Mouse (Mus musculus) heart, embryonic 16.5 days (tissue): ENCODE measurements around the gene Hist1h3e. TPM values are rescaled to one million over a fixed set of nuclear protein-coding genes. Genes with fewer than 3 reads are reported as not detected.
"Not testable (repeated sequence)": the region's sequence is repeated elsewhere in the genome, so short reads cannot be mapped to it uniquely, and the experiment has no call there.

ENCODE experiments used
- ATAC-seq: fragments of 200-750 bp; cut with Nextera tagmentation; replicated peaks from 2 replicates; pipeline ENCODE4 v1.8.0; 2017; ENCODE audit warnings: moderate number of reproducible peaks; ENCODE audit not compliant: insufficient read depth, low FRiP score; ENCODE audit errors: extremely low read depth
- H3K27ac ChIP-seq: fragments of 300-500 bp; sonication (generic); 2 replicates; pipeline ENCODE4 v1.5.1; 2014; ENCODE audit warnings: mild to moderate bottlenecking, low read length, control low read depth, moderate library complexity
- H3K27me3 ChIP-seq: fragments of 300-500 bp; sonication (generic); 2 replicates; pipeline ENCODE4 v1.6.1; 2014; ENCODE audit warnings: low read length, mixed read lengths; ENCODE audit not compliant: control insufficient read depth, insufficient read depth
- H3K36me3 ChIP-seq: fragments of 300-500 bp; sonication (generic); 2 replicates; pipeline ENCODE4 v1.6.1; 2014; ENCODE audit not compliant: control insufficient read depth, insufficient read depth
- H3K4me1 ChIP-seq: fragments of 300-500 bp; sonication (generic); 2 replicates; pipeline ENCODE4 v1.6.1; 2014; ENCODE audit warnings: low read length, mixed read lengths; ENCODE audit not compliant: control insufficient read depth, insufficient read depth
- H3K4me2 ChIP-seq: fragments of 300-500 bp; sonication (generic); 2 replicates; pipeline ENCODE4 v1.6.1; 2014; ENCODE audit warnings: low read depth, mild to moderate bottlenecking, control low read depth, low read length
- H3K4me3 ChIP-seq: fragments of 300-500 bp; sonication (generic); 2 replicates; pipeline ENCODE4 v1.5.1; 2014; ENCODE audit warnings: mild to moderate bottlenecking, control low read depth, low read length
- H3K9ac ChIP-seq: fragments of 300-500 bp; sonication (generic); 2 replicates; pipeline ENCODE4 v1.6.1; 2014; ENCODE audit warnings: low read length, control low read depth
- H3K9me3 ChIP-seq: fragments of 300-500 bp; sonication (generic); replicated peaks from 2 replicates; pipeline ENCODE4 v1.6.1; 2016; ENCODE audit warnings: low read length; ENCODE audit not compliant: control insufficient read depth
- WGBS: fragments of 180-500 bp; shearing (Covaris S2); extraction: QIAGEN DNeasy Blood & Tissue Kit; methylation state at CpG from one replicate; pipeline ENCODE4 v1.1.7; 2014; 5-methylcytosine and 5-hydroxymethylcytosine counted together
- polyA plus RNA-seq: library from polyadenylated mRNA; unstranded; fragments of >200 nt; fragmentation: Nextera tagmentation; extraction: Ambion mirVana; gene quantifications from 2 replicates; pipeline ENCODE4 v1.2.1, GENCODE M21; 2015

The Hist1h3e gene
- polyA plus RNA-seq, 1 experiment from 2014 or later: 2.1 TPM

GRCm38 (mm10) chr13:23555839-23556416 is 6.2 kb downstream of the Hist1h3e start:
- H3K9ac ChIP-seq: peak overlapping the region; percentile 85
- peak overlapping the region; percentile 55 for H3K4me3 ChIP-seq
- WGBS: 0% methylated on average over 18 of the region's 18 CpGs
- peaks cover 6% of the 10 kb centered on the region for H3K4me1 ChIP-seq
- peak; percentile 72 for ATAC-seq
- H3K27me3 ChIP-seq: no peaks in the 10 kb centered on the region
- H3K9me3 ChIP-seq: no peaks in the 10 kb centered on the region
- peak overlapping the region; percentile 90 for H3K4me2 ChIP-seq
- H3K27ac ChIP-seq: peak overlapping the region; percentile 93
- no peaks in the 10 kb centered on the region for H3K36me3 ChIP-seq

- ATAC-seq: peak; percentile 77
- H3K27me3 ChIP-seq: no peaks in the 10 kb centered on the region
- H3K27ac ChIP-seq: peak overlapping the region; percentile 93
- no peaks in the 10 kb centered on the region for H3K9me3 ChIP-seq
- peak overlapping the region; percentile 90 for H3K4me2 ChIP-seq
- H3K4me1 ChIP-seq: peaks cover 10% of the 10 kb centered on the region
- no peaks in the 10 kb centered on the region for H3K36me3 ChIP-seq
- WGBS: under 1% methylated on average over 54 of the region's 54 CpGs
- H3K9ac ChIP-seq: peak overlapping the region; percentile 85
- peak overlapping the region; percentile 55 for H3K4me3 ChIP-seq
Observed at GRCm38 (mm10) chr13:23554925-23555838, 7.0 kb downstream of the Hist1h3e start.

- Histone ChIP-seq H3K36me3 (no peaks in the 10 kb centered on the region), H3K4me1 (peaks cover 10% of the 10 kb centered on the region), H3K4me3 (peak overlapping the region; percentile 55), H3K27ac (peak overlapping the region; percentile 93), H3K27me3 (no peaks in the 10 kb centered on the region), H3K9me3 (no peaks in the 10 kb centered on the region), H3K9ac (peak overlapping the region; percentile 85), H3K4me2 (peak overlapping the region; percentile 90)
- WGBS: 20% methylated on average over 9 of the region's 9 CpGs
- no peak for ATAC-seq
Observed at GRCm38 (mm10) chr13:23554393-23554792, 7.8 kb downstream of the Hist1h3e start.

GRCm38 (mm10) chr13:23552962-23553361 is 9.2 kb downstream of the Hist1h3e start, which contains the start of gene Hist1h1d:
Gene Hist1h1d (plus strand): TSS chr13:23553262.
- Histone ChIP-seq H3K4me2 (peak within 1 kb of the TSS; percentile 70), H3K4me1 (peaks cover 10% of the 10 kb centered on the region), H3K27me3 (no peaks in the 10 kb centered on the region), H3K36me3 (no peaks in the 10 kb centered on the region), H3K9me3 (no peaks in the 10 kb centered on the region), H3K27ac (peak within 1 kb of the TSS; percentile 93), H3K9ac (peak within 1 kb of the TSS; percentile 85; the same call in 1 of the 2 replicates), H3K4me3 (no peak within 1 kb of the TSS)
- no peak for ATAC-seq

GRCm38 (mm10) chr13:23551931-23552914 is 9.9 kb downstream of the Hist1h3e start:
- Histone ChIP-seq H3K9ac (peak overlapping the region; percentile 73), H3K27me3 (no peaks in the 10 kb centered on the region)

GRCm38 (mm10) chr13:23551146-23551834 is 10.9 kb downstream of the Hist1h3e start, which contains the start of gene Hist1h4f:
Gene Hist1h4f (minus strand): TSS chr13:23551648.
- peak within 1 kb of the TSS; percentile 89 for H3K27ac ChIP-seq
- not testable (repeated sequence) for H3K9me3 ChIP-seq, H3K36me3 ChIP-seq, H3K27me3 ChIP-seq
- H3K4me1 ChIP-seq: peaks cover 10% of the 10 kb centered on the region
- peak within 1 kb of the TSS; percentile 56 for H3K4me3 ChIP-seq
- H3K4me2 ChIP-seq: peak within 1 kb of the TSS; percentile 70
- H3K9ac ChIP-seq: peak within 1 kb of the TSS; percentile 73
- peak; percentile 83 for ATAC-seq
- WGBS: under 1% methylated on average over 44 of the region's 47 CpGs

More at GRCm38 (mm10) chr13:23551931-23552914, 9.9 kb downstream of the Hist1h3e start:
- Histone ChIP-seq H3K4me1 (peaks cover 10% of the 10 kb centered on the region), H3K27ac (peak overlapping the region; percentile 89), H3K4me3 (peak overlapping the region; percentile 56), H3K9me3 (no peaks in the 10 kb centered on the region), H3K36me3 (no peaks in the 10 kb centered on the region), H3K4me2 (peak overlapping the region; percentile 70)
- 47% methylated on average over 8 of the region's 8 CpGs for WGBS
- ATAC-seq: no peak

GRCm38 (mm10) chr13:23550761-23551145 is 11.4 kb downstream of the Hist1h3e start:
- peaks cover 10% of the 10 kb centered on the region for H3K4me1 ChIP-seq
- H3K36me3 ChIP-seq: no peaks in the 10 kb centered on the region
- no peaks in the 10 kb centered on the region for H3K9me3 ChIP-seq
- peak overlapping the region; percentile 70 for H3K4me2 ChIP-seq
- WGBS: 9% methylated on average over 3 of the region's 3 CpGs
- no peaks in the 10 kb centered on the region for H3K27me3 ChIP-seq
- peak overlapping the region; percentile 89 for H3K27ac ChIP-seq
- ATAC-seq: no peak
- peak overlapping the region; percentile 56 for H3K4me3 ChIP-seq
- H3K9ac ChIP-seq: peak overlapping the region; percentile 73

- WGBS: 69% methylated on average over 5 of the region's 5 CpGs
- H3K9ac ChIP-seq: no peak overlapping the region
- no peak overlapping the region for H3K4me3 ChIP-seq
- no peak for ATAC-seq
- no peak overlapping the region for H3K4me2 ChIP-seq
- H3K27ac ChIP-seq: no peak overlapping the region
- no peaks in the 10 kb centered on the region for H3K27me3 ChIP-seq
- H3K4me1 ChIP-seq: peaks cover 8% of the 10 kb centered on the region
- no peaks in the 10 kb centered on the region for H3K9me3 ChIP-seq
- no peaks in the 10 kb centered on the region for H3K36me3 ChIP-seq
Observed at GRCm38 (mm10) chr13:23546694-23547093, 15.5 kb downstream of the Hist1h3e start.
